Mouse (Mus musculus) spleen, embryonic (tissue): ENCODE data around the gene Crcp.
"Not testable (repeated sequence)": the region's sequence is repeated elsewhere in the genome, so short reads cannot be mapped to it uniquely, and the experiment has no call there.

Source experiments
- CTCF ChIA-PET: fragments of 350-600 bp; sonication (Branson Sonifier 250); formaldehyde crosslinking; loops from one replicate; lab custom pipeline; 2022; lab: Charles Lee

The Crcp gene

GRCm38 (mm10) chr5:130023067-130023766 lies 5.9 kb upstream of the Crcp start:
- CTCF ChIA-PET, result interaction anchor here (0.8 to 2.9 kb wide), 5 partner anchors 12 to 146 kb away, joined by 3 to 11 read pairs (median 4); no protein-coding TSS in a partner anchor

- CTCF ChIA-PET, result interaction anchor here (0.6 to 2.9 kb wide), 7 partner anchors 12 to 146 kb away, joined by 3 to 11 read pairs (median 3); no protein-coding TSS in a partner anchor
Observed at GRCm38 (mm10) chr5:130023767-130024539, 5.1 kb upstream of the Crcp start.

GRCm38 (mm10) chr5:130027134-130027533 lies 2.0 kb upstream of the Crcp start:
- CTCF ChIA-PET, result interaction anchor here (0.8 kb wide), 1 partner anchor 146 kb away, joined by 4 read pairs; no protein-coding TSS in a partner anchor

- CTCF ChIA-PET, result no interaction called here
Observed at GRCm38 (mm10) chr5:130027696-130028095, 1.4 kb upstream of the Crcp start.

GRCm38 (mm10) chr5:130031410-130032390 lies 2.6 kb downstream of the Crcp start:
- CTCF ChIA-PET, result interaction anchor here (0.7 to 1.5 kb wide), 2 partner anchors 10 to 82 kb away, joined by 4 to 5 read pairs; no protein-coding TSS in a partner anchor

GRCm38 (mm10) chr5:130033869-130034268 lies 4.8 kb downstream of the Crcp start:
- CTCF ChIA-PET, result no interaction called here

- CTCF ChIA-PET, result not testable (repeated sequence)
Observed at GRCm38 (mm10) chr5:130036300-130036699, 7.2 kb downstream of the Crcp start.

GRCm38 (mm10) chr5:130037752-130038455 lies 8.8 kb downstream of the Crcp start:
- CTCF ChIA-PET, result interaction anchor here (0.6 to 0.8 kb wide), 2 partner anchors 14 to 103 kb away, joined by 3 to 4 read pairs; no protein-coding TSS in a partner anchor

GRCm38 (mm10) chr5:130040797-130041196 lies 11.7 kb downstream of the Crcp start:
- CTCF ChIA-PET, result no interaction called here

GRCm38 (mm10) chr5:130041262-130041661 lies 12.2 kb downstream of the Crcp start:
- CTCF ChIA-PET, result interaction anchor here (1.1 kb wide), 1 partner anchor 11 kb away, joined by 4 read pairs; no protein-coding TSS in a partner anchor

- CTCF ChIA-PET, result interaction anchor here (0.6 to 0.7 kb wide), 2 partner anchors 110 to 150 kb away, joined by 3 to 4 read pairs; no protein-coding TSS in a partner anchor
Observed at GRCm38 (mm10) chr5:130043741-130044140, 14.7 kb downstream of the Crcp start.

- CTCF ChIA-PET, result interaction anchor here (0.5 to 1.1 kb wide), 5 partner anchors 11 to 212 kb away, joined by 3 to 5 read pairs (median 4); no protein-coding TSS in a partner anchor
Observed at GRCm38 (mm10) chr5:130044201-130044695, 15.2 kb downstream of the Crcp start.

GRCm38 (mm10) chr5:130046100-130046499 lies 17.0 kb downstream of the Crcp start:
- CTCF ChIA-PET, result no interaction called here

- CTCF ChIA-PET, result no interaction called here
Observed at GRCm38 (mm10) chr5:130046589-130046988, 17.5 kb downstream of the Crcp start.

- CTCF ChIA-PET, result no interaction called here
Observed at GRCm38 (mm10) chr5:130047013-130047412, 17.9 kb downstream of the Crcp start.

GRCm38 (mm10) chr5:130048786-130049520 lies 19.9 kb downstream of the Crcp start:
- CTCF ChIA-PET, result interaction anchor here (0.7 kb wide), 1 partner anchor 18 kb away, joined by 3 read pairs; no protein-coding TSS in a partner anchor

- CTCF ChIA-PET, result interaction anchor here (0.6 to 1.0 kb wide), 2 partner anchors 15 to 438 kb away, joined by 3 to 7 read pairs; no protein-coding TSS in a partner anchor
Observed at GRCm38 (mm10) chr5:130050416-130050815, 21.3 kb downstream of the Crcp start.

GRCm38 (mm10) chr5:130051073-130051860 lies 22.2 kb downstream of the Crcp start:
- CTCF ChIA-PET, result interaction anchor here (0.6 kb wide), 1 partner anchor 439 kb away, joined by 7 read pairs; no protein-coding TSS in a partner anchor
